Mouse (Mus musculus) leukemia stem cell, adult 10-12 weeks (primary cell): ENCODE data around the gene Cyp2j7. TPM values are rescaled to one million over a fixed set of nuclear protein-coding genes. Genes with fewer than 3 reads are reported as not detected.

Experiments
- polyA plus RNA-seq: library from polyadenylated mRNA; stranded (reverse); fragments of >175 nt; gene quantifications from 2 replicates; pipeline ENCODE4 v1.2.3, GENCODE M21; 2012; ENCODE audit warnings: low replicate concordance

The Cyp2j7 gene
- not detected in 2 replicates for polyA plus RNA-seq

DNA sequence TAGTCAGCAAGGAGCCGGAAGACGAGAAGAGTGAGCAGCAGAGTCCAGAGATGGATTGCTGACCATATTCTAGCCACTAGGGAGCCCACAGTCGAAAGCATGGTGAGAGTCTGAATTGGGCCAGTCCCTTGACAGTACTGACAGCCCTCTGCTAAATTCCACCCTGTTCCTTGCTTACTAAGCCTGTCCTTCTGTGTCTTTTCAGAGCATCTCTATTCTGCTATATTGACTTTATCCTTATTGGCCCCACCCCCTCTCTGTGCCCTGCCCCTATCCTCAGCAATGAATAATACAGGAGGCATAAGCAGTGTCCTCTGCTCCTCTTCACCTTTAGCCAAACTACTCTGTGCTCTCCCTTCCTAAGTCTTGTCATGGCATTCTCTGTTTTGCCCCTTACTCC is at the start of gene Cyp2j7:
Gene Cyp2j7, minus strand, starts transcription at position 101 of the 400 bp plus-strand sequence.

Other genes starting within 250 kb of the Cyp2j7 start
- gene Cyp2j13, start 159.1 kb downstream of the Cyp2j7 start, polyA plus RNA-seq = not detected in 2 replicates
- gene Cyp2j12, start 95.5 kb downstream of the Cyp2j7 start, polyA plus RNA-seq = not detected in 2 replicates
- 0.20 TPM in 1 of 2 replicates, not detected in the other for gene Cyp2j11, start 112.0 kb upstream of the Cyp2j7 start, polyA plus RNA-seq